Mouse (Mus musculus) liver, embryonic 12.5 days (tissue): Measurements from ENCODE around the gene Mecom. TPM values are rescaled to one million over a fixed set of nuclear protein-coding genes. Genes with fewer than 3 reads are reported as not detected.

Source experiments
- ATAC-seq: fragments of 200-750 bp; cut with Nextera tagmentation; 2 replicates; pipeline ENCODE4 v1.8.0; 2017; ENCODE audit warnings: moderate number of reproducible peaks, mild to moderate bottlenecking, moderate library complexity
- H3K27ac ChIP-seq: fragments of 300-500 bp; sonication (generic); 2 replicates; pipeline ENCODE4 v1.5.1; 2016; ENCODE audit warnings: mild to moderate bottlenecking
- H3K27me3 ChIP-seq: fragments of 300-500 bp; sonication (generic); replicated peaks from 2 replicates; pipeline ENCODE4 v1.6.1; 2016; ENCODE audit warnings: mild to moderate bottlenecking, moderate library complexity
- H3K36me3 ChIP-seq: fragments of 300-500 bp; sonication (generic); 2 replicates; pipeline ENCODE4 v1.6.1; 2016; ENCODE audit warnings: mild to moderate bottlenecking, moderate library complexity
- H3K4me1 ChIP-seq: fragments of 300-500 bp; sonication (generic); 2 replicates; pipeline ENCODE4 v1.6.1; 2016
- H3K4me2 ChIP-seq: fragments of 300-500 bp; sonication (generic); 2 replicates; pipeline ENCODE4 v1.6.1; 2016; ENCODE audit warnings: mild to moderate bottlenecking, moderate library complexity
- H3K4me3 ChIP-seq: fragments of 300-500 bp; sonication (generic); 2 replicates; pipeline ENCODE4 v1.5.1; 2016; ENCODE audit warnings: mild to moderate bottlenecking, moderate library complexity
- H3K9ac ChIP-seq: fragments of 300-500 bp; sonication (generic); 2 replicates; pipeline ENCODE4 v1.6.1; 2016; ENCODE audit warnings: mild to moderate bottlenecking, moderate library complexity
- H3K9me3 ChIP-seq: fragments of 300-500 bp; sonication (generic); replicated peaks from 2 replicates; pipeline ENCODE4 v1.6.1; 2016; ENCODE audit warnings: mild to moderate bottlenecking, moderate library complexity
- WGBS: fragments of 180-500 bp; shearing (Covaris S2); methylation state at CpG from one replicate; pipeline ENCODE4 v1.1.7; 2016; ENCODE audit not compliant: insufficient replicate concordance; 5-methylcytosine and 5-hydroxymethylcytosine counted together
- polyA plus RNA-seq: library from polyadenylated mRNA; unstranded; fragments of >200 nt; fragmentation: Nextera tagmentation; extraction: Ambion mirVana; gene quantifications from 2 replicates; pipeline ENCODE4 v1.2.1, GENCODE M21; 2016

The Mecom gene
- polyA plus RNA-seq, 1 experiment from 2014 or later, result 1.8 TPM

GRCm38 (mm10) chr3:30475591-30475990 is 72.2 kb downstream of the Mecom start:
- H3K36me3 ChIP-seq, result no peaks in the 10 kb centered on the region
- H3K9ac ChIP-seq, result no peak overlapping the region
- no peak overlapping the region for H3K27ac ChIP-seq
- no peaks in the 10 kb centered on the region for H3K27me3 ChIP-seq
- no peak overlapping the region for H3K4me2 ChIP-seq
- no peaks in the 10 kb centered on the region for H3K9me3 ChIP-seq
- H3K4me1 ChIP-seq, result no peaks in the 10 kb centered on the region
- ATAC-seq, result no peak
- H3K4me3 ChIP-seq, result no peak overlapping the region
- 53% methylated on average over 6 of the region's 6 CpGs for WGBS

DNA sequence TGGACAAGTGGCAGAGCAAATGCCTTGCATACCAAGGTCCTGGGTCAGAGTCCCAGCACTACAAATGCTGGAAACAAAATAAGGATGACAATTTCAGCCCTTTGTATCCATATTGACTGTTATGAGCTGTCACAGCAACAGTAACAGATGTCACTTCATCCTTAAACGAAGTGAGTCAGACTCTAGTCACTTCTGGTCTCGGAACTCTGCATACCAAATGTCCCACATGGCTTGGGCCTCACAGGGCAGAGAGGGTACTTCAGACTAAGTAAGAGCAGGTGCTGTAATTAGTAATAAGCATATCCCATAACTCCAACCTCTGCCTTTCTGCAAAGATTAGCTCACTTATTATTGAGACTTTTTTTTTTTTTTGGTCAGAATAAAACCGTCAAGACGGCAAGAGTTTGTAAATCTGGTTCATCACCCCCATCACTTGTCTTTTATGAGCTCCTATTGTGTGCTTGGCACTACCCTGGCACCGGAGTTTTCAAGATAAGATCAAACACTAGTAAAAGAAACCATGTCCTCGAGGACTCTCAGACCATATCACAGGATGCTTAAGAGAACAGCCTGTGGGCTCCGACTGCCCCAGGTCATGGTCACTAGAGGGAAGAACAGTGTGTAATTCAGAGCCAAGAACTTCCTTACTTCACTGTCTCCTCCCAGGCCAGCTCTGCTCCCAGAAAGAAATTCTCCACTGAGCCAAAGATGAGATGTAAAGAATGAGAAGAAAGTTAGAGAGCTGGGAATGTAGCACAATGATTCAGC is 79.6 kb downstream of the Mecom start:
- H3K9me3 ChIP-seq, result no peaks in the 10 kb centered on the region
- H3K4me1 ChIP-seq, result no peaks in the 10 kb centered on the region
- H3K27ac ChIP-seq, result no peak overlapping the region
- H3K27me3 ChIP-seq, result no peaks in the 10 kb centered on the region
- no peak overlapping the region for H3K9ac ChIP-seq
- ATAC-seq, result no peak
- H3K4me3 ChIP-seq, result no peak overlapping the region
- H3K4me2 ChIP-seq, result no peak overlapping the region
- WGBS, result 59% methylated on average over 7 of the region's 7 CpGs
- no peaks in the 10 kb centered on the region for H3K36me3 ChIP-seq

- no peaks in the 10 kb centered on the region for H3K4me1 ChIP-seq
- no peak overlapping the region for H3K4me2 ChIP-seq
- no peak for ATAC-seq
- H3K27me3 ChIP-seq, result no peaks in the 10 kb centered on the region
- 50% methylated on average over 11 of the region's 11 CpGs for WGBS
- no peaks in the 10 kb centered on the region for H3K9me3 ChIP-seq
- no peaks in the 10 kb centered on the region for H3K36me3 ChIP-seq
- no peak overlapping the region for H3K4me3 ChIP-seq
- H3K9ac ChIP-seq, result no peak overlapping the region
- H3K27ac ChIP-seq, result no peak overlapping the region
These were observed 81.7 kb downstream of the Mecom start for GRCm38 (mm10) chr3:30466031-30466650.

DNA sequence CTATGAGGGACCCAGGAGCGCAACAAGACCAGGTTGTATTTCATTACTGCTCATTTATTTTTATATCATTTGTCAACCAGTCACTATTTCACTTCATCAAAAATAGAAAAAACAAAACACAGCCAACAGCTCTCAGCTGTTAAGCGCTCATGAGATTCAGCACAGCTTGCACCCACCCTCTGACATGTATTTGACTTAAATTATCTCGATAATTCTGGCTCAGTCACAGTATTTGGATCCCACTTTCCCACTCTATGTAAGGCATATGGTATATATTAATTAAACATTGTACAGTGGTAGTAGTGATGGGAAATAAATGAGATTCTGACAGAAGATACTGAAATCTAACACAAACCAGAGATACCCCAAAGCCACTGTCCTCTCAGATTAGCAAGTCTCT is 83.3 kb downstream of the Mecom start:
- Histone ChIP-seq H3K9me3 (no peaks in the 10 kb centered on the region), H3K4me3 (no peak overlapping the region), H3K4me2 (no peak overlapping the region), H3K9ac (no peak overlapping the region), H3K27me3 (no peaks in the 10 kb centered on the region), H3K27ac (no peak overlapping the region), H3K4me1 (no peaks in the 10 kb centered on the region), H3K36me3 (no peaks in the 10 kb centered on the region)
- 73% methylated on average over 3 of the region's 3 CpGs for WGBS
- no peak for ATAC-seq

DNA sequence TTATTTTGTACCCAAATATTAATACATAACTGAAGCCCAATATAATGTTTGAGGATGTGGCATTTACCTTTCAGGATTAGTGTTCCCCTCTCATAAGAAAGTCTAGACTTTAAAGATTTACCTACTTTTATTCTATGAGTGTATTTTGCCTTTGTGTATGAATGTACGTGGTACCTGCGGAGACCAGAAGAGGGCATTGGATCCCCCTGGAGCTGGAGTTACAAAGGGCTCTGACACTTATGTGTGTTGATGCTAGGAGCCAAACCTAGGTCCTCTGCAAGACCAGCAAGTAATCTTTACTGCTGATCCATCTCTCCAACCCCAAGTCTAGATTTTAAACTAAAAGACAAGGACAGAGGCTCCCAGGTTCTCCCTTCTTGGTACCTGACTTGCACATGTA is 86.0 kb downstream of the Mecom start:
- 73% methylated on average over 2 of the region's 2 CpGs for WGBS

DNA sequence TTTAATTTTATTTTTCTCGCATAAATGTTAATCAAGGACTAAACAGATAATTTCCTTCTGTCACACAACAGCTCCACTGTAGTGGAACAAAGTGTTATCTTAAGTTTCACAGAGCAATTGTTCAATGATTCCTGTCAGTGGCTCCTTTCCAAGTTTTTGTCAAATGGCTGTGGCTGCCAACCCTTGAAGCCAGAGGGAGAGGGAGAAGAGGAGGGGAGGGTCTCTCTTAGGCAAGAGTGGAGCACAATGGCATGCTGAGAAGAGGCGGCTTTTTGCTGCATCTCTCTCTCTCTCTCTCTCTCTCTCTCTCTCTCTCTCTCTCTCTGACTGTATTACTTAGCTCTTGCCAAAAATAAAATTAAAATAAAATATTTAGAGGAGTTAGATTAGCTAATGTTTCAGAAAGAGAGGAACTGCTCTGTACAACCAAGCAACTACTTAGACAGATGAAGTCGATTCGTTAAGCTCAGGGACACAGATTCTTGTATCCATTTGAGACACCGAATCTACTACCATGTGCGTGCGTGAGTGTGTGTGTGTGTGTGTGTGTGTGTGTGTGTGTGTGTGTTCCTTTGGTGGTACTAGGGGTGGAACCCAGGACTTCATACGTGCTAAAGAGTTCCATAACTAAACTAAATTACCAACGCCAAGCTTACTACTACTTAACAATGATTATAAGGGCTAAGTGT is 86.8 kb downstream of the Mecom start:
- no peak for ATAC-seq
- WGBS, result 77% methylated on average over 9 of the region's 9 CpGs
- H3K36me3 ChIP-seq, result no peaks in the 10 kb centered on the region
- no peaks in the 10 kb centered on the region for H3K4me1 ChIP-seq
- no peak overlapping the region for H3K27ac ChIP-seq
- no peaks in the 10 kb centered on the region for H3K27me3 ChIP-seq
- H3K9me3 ChIP-seq, result no peaks in the 10 kb centered on the region
- no peak overlapping the region for H3K4me3 ChIP-seq
- no peak overlapping the region for H3K4me2 ChIP-seq
- no peak overlapping the region for H3K9ac ChIP-seq

More for the DNA sequence above, 86.0 kb downstream of the Mecom start:
- Histone ChIP-seq H3K4me1 (no peaks in the 10 kb centered on the region), H3K9me3 (no peaks in the 10 kb centered on the region), H3K4me3 (no peak overlapping the region), H3K27ac (no peak overlapping the region), H3K36me3 (no peaks in the 10 kb centered on the region), H3K9ac (no peak overlapping the region), H3K27me3 (no peaks in the 10 kb centered on the region), H3K4me2 (no peak overlapping the region)
- ATAC-seq, result no peak

GRCm38 (mm10) chr3:30459626-30460025 is 88.2 kb downstream of the Mecom start:
- WGBS, result 73% methylated on average over 4 of the region's 4 CpGs
- Histone ChIP-seq H3K4me1 (no peaks in the 10 kb centered on the region), H3K9me3 (no peaks in the 10 kb centered on the region), H3K36me3 (no peaks in the 10 kb centered on the region), H3K4me3 (no peak overlapping the region), H3K4me2 (no peak overlapping the region), H3K27ac (no peak overlapping the region), H3K9ac (no peak overlapping the region), H3K27me3 (no peaks in the 10 kb centered on the region)
- ATAC-seq, result no peak

- no peaks in the 10 kb centered on the region for H3K36me3 ChIP-seq
- whole genome bisulfite sequencing, result 24% methylated on average over 9 of the region's 9 CpGs
- H3K27me3 ChIP-seq, result no peaks in the 10 kb centered on the region
- H3K9ac ChIP-seq, result no peak overlapping the region
- no peak overlapping the region for H3K27ac ChIP-seq
- no peaks in the 10 kb centered on the region for H3K9me3 ChIP-seq
- H3K4me2 ChIP-seq, result no peak overlapping the region
- ATAC-seq, result no peak
- H3K4me1 ChIP-seq, result no peaks in the 10 kb centered on the region
- no peak overlapping the region for H3K4me3 ChIP-seq
These were observed 89.7 kb downstream of the Mecom start for GRCm38 (mm10) chr3:30457975-30458678.

DNA sequence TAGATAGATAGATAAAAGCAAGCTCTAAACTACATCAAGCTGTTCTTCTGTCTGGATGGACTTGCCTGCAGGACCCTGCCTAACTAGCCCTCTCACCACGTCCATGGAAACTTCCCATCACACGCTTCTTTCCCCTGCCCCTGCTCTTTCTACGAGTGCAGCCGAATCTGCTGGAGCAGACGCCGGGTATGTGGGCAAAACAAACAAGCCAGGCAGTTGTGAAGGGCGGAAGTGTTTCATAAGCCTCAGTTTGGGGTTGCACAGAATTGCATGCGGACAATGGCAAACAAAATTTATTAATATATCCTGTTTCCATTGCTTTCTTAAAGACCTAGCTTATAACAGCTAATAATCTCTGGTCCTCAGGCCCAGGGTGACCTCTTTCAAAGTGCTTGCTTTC is 91.9 kb downstream of the Mecom start:
- Histone ChIP-seq H3K4me2 (no peak overlapping the region), H3K27me3 (no peaks in the 10 kb centered on the region), H3K9ac (no peak overlapping the region), H3K4me1 (no peaks in the 10 kb centered on the region), H3K4me3 (no peak overlapping the region), H3K36me3 (no peaks in the 10 kb centered on the region), H3K27ac (no peak overlapping the region), H3K9me3 (no peaks in the 10 kb centered on the region)
- no peak for ATAC-seq
- 54% methylated on average over 8 of the region's 8 CpGs for WGBS

DNA sequence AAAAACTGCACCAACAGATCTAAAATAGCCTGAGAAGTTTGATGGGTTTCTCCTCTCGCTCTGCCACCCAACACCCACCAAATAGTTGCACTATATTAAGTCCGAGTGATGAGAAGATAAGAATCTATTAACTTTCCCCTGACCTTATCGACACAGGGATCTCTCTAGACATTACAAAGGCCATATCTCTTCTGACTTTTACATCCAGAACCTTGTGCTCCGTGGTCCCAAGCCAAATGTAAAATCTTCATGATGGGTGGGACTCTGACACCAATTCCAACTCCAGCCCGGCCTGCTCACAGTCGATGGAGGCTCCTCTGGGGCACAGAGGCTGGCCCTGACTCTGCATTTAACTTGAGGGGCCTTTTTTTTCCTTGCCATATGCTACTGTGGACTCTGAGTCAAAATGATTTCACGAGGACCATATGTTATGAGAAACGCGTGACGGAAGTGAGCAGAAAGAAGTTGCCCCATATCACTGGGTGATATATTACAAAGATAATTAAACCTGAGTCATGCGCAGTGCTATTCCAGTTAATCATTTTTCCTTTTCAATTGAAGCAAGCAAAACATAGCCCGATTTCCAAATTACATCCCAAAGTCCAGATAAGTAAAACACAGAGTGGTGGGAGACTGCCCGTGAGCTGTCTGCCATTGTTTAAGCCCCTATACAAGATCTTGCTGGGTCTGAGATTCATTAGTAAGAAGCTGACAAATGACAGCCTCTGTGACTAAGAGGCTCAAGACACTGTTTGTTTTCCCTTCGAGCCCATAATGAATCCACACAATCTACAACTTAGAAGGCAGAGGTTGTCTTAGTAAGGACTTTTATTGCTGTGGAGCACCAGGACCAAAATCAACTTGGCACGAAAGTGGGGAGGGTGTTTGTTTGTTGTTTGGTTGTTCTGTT is 94.0 kb downstream of the Mecom start:
- Histone ChIP-seq H3K36me3 (no peaks in the 10 kb centered on the region), H3K27me3 (no peaks in the 10 kb centered on the region), H3K4me3 (no peak overlapping the region), H3K27ac (no peak overlapping the region), H3K9me3 (no peaks in the 10 kb centered on the region), H3K9ac (no peak overlapping the region), H3K4me1 (no peaks in the 10 kb centered on the region), H3K4me2 (no peak overlapping the region)
- WGBS, result 66% methylated on average over 15 of the region's 15 CpGs
- ATAC-seq, result no peak

DNA sequence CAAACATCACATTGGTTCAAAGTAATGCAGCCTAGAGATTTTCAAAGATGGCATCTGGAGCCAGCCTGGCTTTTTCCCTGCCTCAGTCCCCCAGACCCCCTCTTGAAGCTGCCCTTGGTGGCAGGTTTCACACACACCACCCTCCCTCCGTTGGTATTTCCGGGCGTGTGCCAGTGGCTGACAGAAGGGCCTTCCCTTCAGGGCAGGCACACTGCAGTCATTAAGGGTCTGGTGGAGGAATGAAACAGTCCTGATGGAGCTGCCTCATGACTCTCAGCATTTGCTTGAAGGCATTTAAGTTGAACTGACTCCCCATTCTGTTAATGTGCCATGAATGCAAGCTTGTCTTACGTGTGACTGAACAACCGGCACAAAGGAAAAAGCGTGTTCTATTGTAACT is 94.8 kb downstream of the Mecom start:
- WGBS, result 77% methylated on average over 6 of the region's 6 CpGs
- Histone ChIP-seq H3K4me1 (no peaks in the 10 kb centered on the region), H3K9ac (no peak overlapping the region), H3K4me3 (no peak overlapping the region), H3K9me3 (no peaks in the 10 kb centered on the region), H3K27ac (no peak overlapping the region), H3K4me2 (no peak overlapping the region), H3K36me3 (no peaks in the 10 kb centered on the region), H3K27me3 (no peaks in the 10 kb centered on the region)
- no peak for ATAC-seq
